Mouse (Mus musculus): ENCODE measurements around the gene Rab3c.

Rab3c gene

DNA sequence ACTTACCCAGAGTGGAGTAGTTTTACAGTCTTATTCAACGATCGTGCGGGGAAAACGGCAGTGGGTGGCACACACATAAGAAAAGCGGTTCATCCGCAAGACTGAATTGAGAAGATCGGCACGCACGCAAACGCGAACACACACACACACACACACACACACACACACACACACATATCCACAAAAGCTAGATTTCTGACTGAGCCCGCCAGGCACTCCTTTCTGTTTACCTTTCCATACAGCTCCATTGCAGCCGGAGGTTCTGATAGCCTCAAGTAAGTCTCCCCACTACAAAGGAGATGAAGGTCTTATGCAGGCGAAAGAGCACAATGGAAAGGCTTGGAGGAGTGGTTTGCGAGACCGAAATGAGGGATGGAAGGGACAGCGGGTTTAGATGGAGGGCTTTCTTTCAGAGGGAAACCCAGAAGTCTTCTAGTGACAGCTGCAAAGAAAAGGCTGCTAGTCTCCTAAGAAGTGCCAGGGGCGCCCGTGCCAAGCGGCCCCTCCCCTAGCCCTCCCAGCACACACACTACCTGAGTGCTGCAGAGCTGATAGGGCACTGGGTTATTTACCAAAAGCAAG is at the start of gene Rab3c:
TSS of gene Rab3c (minus strand) at position 434 of the 582 bp plus-strand sequence.
- DNase-seq: no peak

GRCm38 (mm10) chr13:110318746-110319145 is 38.0 kb upstream of the Rab3c start:
- peak; percentile 3 for DNase-seq

- DNase-seq: no peak
Observed at GRCm38 (mm10) chr13:110307188-110307587, 26.4 kb upstream of the Rab3c start.

- DNase-seq: no peak
Observed at GRCm38 (mm10) chr13:110297112-110297511, 16.3 kb upstream of the Rab3c start.

DNA sequence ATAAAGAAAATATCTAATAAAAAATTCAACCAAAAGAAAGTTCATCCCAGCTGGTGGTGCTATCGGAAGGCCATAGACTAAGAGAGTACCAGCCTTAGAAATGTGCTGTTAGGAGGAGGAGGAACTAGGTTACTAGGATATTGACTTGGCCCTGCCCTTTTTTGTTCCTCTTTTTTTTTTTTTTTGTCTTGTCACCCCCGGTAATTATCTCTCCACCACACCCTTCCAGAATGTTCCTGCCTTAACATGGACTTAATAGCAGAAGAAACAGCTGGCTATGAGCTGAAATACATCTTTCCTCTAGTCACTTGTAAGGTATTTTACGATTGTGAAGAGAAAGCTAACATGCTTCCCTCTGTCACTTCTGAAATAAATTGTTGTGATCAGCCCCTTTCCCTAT is 7.7 kb upstream of the Rab3c start:
- no peak for DNase-seq

DNA sequence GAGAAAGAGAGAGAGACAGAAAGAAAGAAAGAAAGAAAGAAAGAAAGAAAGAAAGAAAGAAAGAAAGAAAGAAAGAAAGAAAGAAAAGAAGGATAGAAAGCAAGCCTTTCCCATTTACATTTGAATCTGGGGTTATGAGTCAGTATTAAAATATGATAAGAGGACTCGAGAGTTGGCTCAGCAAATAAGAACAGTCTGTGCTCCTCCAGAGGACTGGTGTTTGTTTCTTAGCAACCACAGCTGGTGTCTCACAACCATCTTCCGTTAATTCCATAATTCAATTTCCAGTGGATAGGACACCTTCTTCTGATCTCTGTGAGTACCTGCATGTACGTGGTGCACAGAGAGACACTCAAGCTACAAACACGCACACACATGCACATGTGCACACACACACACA is 3.0 kb upstream of the Rab3c start:
- no peak for DNase-seq

DNA sequence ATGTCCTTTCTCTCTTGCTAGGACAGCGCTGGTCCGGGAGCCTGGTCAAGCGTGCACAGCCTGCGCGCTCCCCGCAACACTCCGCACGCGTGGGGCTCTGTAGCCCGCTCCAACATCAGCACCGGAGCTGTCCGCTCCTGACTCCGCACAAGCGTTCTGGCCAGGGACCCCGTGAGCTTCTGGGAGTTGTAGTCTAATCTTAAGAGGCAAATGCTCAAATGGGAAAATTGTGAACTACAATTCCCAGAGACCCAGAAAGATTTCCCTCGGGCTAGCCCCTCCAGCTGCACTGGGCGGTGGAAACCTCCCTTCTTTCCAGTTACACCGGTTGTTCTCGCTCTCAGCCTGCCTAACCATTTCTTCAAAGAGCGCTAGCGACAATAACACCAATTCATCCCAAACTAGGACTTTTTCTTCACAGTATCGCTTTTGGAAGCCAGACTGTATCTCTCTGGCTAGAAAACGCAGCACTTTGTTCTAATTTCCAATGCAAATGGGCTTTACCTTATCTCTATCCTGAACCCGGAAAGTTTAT is 701 bp downstream of the Rab3c start:
- peak; percentile 63 for DNase-seq

GRCm38 (mm10) chr13:110278976-110279736 is 1.6 kb downstream of the Rab3c start:
- no peak for DNase-seq

- no peak for DNase-seq
Observed at GRCm38 (mm10) chr13:110277709-110278108, 3.1 kb downstream of the Rab3c start.

- DNase-seq: no peak
Observed at GRCm38 (mm10) chr13:110275471-110275870, 5.3 kb downstream of the Rab3c start.

- DNase-seq: no peak
Observed at GRCm38 (mm10) chr13:110260649-110261048, 20.1 kb downstream of the Rab3c start.

GRCm38 (mm10) chr13:110251453-110251852 is 29.3 kb downstream of the Rab3c start:
- no peak for DNase-seq

GRCm38 (mm10) chr13:110248481-110248880 is 32.3 kb downstream of the Rab3c start:
- DNase-seq: no peak

- DNase-seq: no peak
Observed at GRCm38 (mm10) chr13:110238970-110239369, 41.8 kb downstream of the Rab3c start.

DNA sequence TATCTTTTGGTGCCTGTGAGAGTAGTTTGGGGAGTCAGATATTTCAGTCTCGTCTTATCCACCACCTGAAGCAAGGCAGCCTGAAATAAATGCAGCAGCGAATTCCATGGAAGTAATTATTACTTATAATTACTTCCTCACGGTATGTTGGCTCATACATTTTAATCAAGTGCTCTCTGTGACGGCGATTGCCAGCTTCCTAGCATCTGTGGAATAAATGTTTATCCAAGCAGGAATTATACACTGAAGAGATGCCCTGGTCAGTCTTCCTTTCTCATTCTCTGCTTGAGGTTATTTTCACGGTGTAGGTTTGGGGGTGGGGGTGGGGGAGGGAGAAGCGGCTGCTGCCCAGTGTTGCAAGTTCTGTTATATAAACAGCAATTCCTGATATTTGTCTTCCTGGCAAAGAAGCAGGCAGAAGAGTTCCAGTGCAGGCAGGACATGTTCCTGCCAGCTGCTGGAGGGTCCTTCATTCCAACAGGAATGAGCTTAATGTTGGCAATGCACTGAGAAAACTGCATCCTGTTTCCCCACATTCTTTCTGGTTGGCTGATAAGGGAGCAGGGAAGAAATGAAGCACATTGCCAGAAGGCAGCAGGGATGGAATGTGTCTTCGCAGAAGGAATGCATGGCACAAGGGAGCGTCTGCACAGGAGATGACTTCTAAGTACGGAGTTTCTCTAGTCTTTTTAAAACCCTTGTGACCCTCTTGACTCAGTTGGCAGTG is 43.4 kb downstream of the Rab3c start:
- peak; percentile 2 for DNase-seq

- DNase-seq: no peak
Observed at GRCm38 (mm10) chr13:110233364-110233763, 47.4 kb downstream of the Rab3c start.

GRCm38 (mm10) chr13:110231086-110231688 is 49.6 kb downstream of the Rab3c start:
- DNase-seq: no peak

- no peak for DNase-seq
Observed at GRCm38 (mm10) chr13:110230046-110230445, 50.8 kb downstream of the Rab3c start.

GRCm38 (mm10) chr13:110219195-110219594 is 61.6 kb downstream of the Rab3c start:
- no peak for DNase-seq

GRCm38 (mm10) chr13:110218497-110218896 is 62.3 kb downstream of the Rab3c start:
- no peak for DNase-seq

GRCm38 (mm10) chr13:110211526-110212075 is 69.2 kb downstream of the Rab3c start:
- no peak for DNase-seq

GRCm38 (mm10) chr13:110198906-110199305 is 81.9 kb downstream of the Rab3c start:
- DNase-seq: no peak

GRCm38 (mm10) chr13:110190039-110190438 is 90.8 kb downstream of the Rab3c start:
- no peak for DNase-seq
